Mouse (Mus musculus): ENCODE data around the gene Fam50b. TPM values are rescaled to one million over a fixed set of nuclear protein-coding genes. Genes with fewer than 3 reads are reported as not detected.
A peak's percentile ranks its signal among the peaks of the same experiment; 100 is the strongest.

Fam50b gene
- polyA plus RNA-seq, 1 experiment from 2014 or later: 0.12 TPM

GRCm38 (mm10) chr13:34762865-34763264, 28.2 kb downstream of the Fam50b start:
- Histone ChIP-seq H3K27ac (ENCODE audit: low read depth) (no peak overlapping the region), H3K27me3 (ENCODE audit: insufficient read depth, low read length) (no peaks in the 10 kb centered on the region), H3K4me2 (ENCODE audit: low read depth, low read length) (no peak overlapping the region), H3K4me3 (ENCODE audit: low read depth, low read length) (no peak overlapping the region), H3K4me1 (ENCODE audit: insufficient read depth) (peaks cover 2% of the 10 kb centered on the region; the same call in 1 of the 2 replicates), H3K9ac (replicated peaks) (no peak overlapping the region), H3K9me3 (ENCODE audit: low read length) (no peaks in the 10 kb centered on the region), H3K36me3 (replicated peaks; ENCODE audit: insufficient read depth, low read length) (no peaks in the 10 kb centered on the region)
- ATAC-seq (no peak), DNase-seq (no peak)
- TF ChIP-seq EP300 (IDR thresholded peaks at IDR 0.05; ENCODE audit: low read depth) (no peak), CTCF (IDR thresholded peaks at IDR 0.05; ENCODE audit: low read depth) (no peak)
- 43% methylated on average over 4 of the region's 4 CpGs for WGBS (ENCODE audit: insufficient replicate concordance)

DNA sequence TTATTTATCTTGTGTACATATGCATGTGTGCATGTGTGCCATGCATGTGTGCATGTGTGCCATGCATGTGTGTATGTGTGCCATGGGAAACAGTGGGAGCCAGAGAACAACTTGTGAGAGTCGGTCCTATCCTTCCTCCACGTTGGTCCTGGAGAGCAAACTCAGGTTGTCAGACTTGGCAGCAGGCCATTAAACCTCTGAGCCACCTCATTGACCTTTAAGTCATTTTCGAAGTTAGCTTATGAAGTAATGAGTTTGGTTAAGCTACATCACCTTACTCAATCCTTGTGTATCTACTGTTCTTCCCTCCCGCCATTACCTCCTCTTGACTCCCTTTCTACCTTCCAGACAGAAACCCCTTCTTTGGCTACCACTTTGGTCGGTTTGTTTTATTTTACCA, 30.6 kb downstream of the Fam50b start:
- TF ChIP-seq CTCF (IDR thresholded peaks at IDR 0.05; ENCODE audit: low read depth): no peak
- H3K4me2 ChIP-seq (ENCODE audit: low read depth, low read length): no peak overlapping the region
- no peaks in the 10 kb centered on the region for H3K36me3 ChIP-seq (replicated peaks; ENCODE audit: insufficient read depth, low read length)
- H3K27ac ChIP-seq (ENCODE audit: low read depth): no peak overlapping the region
- no peaks in the 10 kb centered on the region for H3K27me3 ChIP-seq (ENCODE audit: insufficient read depth, low read length)
- no peaks in the 10 kb centered on the region for H3K9me3 ChIP-seq (ENCODE audit: low read length)
- H3K4me3 ChIP-seq (ENCODE audit: low read depth, low read length): no peak overlapping the region
- DNase-seq (peak; percentile 57), ATAC-seq (peak; percentile 60; the same call in 1 of the 2 replicates)
- peaks cover 2% of the 10 kb centered on the region; the same call in 1 of the 2 replicates for H3K4me1 ChIP-seq (ENCODE audit: insufficient read depth)
- WGBS (ENCODE audit: insufficient replicate concordance): 63% methylated on average over 5 of the region's 5 CpGs
- H3K9ac ChIP-seq (replicated peaks): no peak overlapping the region

DNA sequence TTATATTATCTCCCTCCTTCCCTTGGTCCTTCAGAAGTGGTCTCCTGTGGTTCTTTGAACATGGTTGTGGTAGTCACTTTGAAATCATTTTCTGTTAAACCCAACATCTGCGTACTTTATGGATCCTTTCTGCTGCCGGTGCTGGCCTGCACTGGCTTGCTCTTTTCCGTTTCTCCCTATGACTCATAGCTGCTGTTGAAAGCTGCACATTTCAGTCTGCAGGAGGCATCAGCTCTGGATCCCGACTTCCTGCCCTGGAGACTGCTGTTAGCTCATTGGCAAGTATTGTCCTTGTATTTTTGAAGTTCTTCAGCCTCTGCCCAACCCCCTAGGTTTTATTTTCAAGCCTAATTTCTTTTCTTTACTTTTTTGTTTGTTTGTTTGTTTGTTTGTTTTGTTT, 31.9 kb downstream of the Fam50b start:
- Histone ChIP-seq H3K4me2 (ENCODE audit: low read depth, low read length) (no peak overlapping the region), H3K27me3 (ENCODE audit: insufficient read depth, low read length) (no peaks in the 10 kb centered on the region), H3K9ac (replicated peaks) (no peak overlapping the region), H3K4me1 (ENCODE audit: insufficient read depth) (0 out of 2 replicates have a peak, but pooled peaks cover 2% of the 10 kb centered on the region), H3K4me3 (ENCODE audit: low read depth, low read length) (no peak overlapping the region), H3K9me3 (ENCODE audit: low read length) (no peaks in the 10 kb centered on the region), H3K27ac (ENCODE audit: low read depth) (no peak overlapping the region), H3K36me3 (replicated peaks; ENCODE audit: insufficient read depth, low read length) (no peaks in the 10 kb centered on the region)
- no peak for ATAC-seq
- 37% methylated on average over 4 of the region's 4 CpGs for WGBS (ENCODE audit: insufficient replicate concordance)
- TF ChIP-seq CTCF (IDR thresholded peaks at IDR 0.05; ENCODE audit: low read depth): peak; percentile 17; the same call in 1 of the 2 replicates
- no peak for TF ChIP-seq EP300 (IDR thresholded peaks at IDR 0.05; ENCODE audit: low read depth)
- DNase-seq: no peak

DNA sequence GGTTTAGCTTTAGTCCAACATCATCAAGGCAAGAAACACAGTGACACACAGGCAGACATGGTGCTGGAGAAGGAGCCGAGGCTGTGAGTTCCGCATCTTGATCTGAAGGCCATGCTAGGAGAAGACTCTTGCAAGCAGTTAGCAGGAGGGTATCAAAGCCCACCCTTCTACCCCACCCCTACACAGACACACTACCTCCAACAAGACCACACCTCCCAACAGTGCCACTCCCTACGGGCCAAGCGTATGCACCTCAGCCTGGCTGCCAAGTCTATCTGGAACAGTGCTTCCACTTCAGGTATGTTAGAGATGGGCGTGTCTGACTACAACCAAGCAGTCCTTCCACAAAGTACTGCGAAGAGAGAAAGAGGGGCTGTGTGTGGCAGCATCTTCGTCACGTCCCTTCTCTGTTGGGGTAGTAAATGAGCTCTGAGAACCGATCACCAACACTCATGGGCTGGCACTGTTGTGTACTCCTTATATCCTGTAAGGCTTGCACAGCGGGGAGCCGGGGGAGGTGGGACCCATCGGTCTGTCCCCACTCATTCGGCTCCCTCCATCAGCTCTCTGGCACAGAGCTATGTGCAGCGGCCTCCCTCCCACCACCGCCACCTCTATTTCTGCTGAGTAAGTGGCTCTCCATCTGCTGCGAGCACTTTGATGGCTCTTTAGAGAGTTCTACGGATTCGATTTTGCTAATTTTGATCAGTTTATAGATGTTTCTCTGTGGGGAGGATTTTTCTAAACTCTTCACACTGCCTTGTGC, 33.1 kb downstream of the Fam50b start:
- no peaks in the 10 kb centered on the region for H3K27me3 ChIP-seq (ENCODE audit: insufficient read depth, low read length)
- 86% methylated on average over 18 of the region's 18 CpGs for WGBS (ENCODE audit: insufficient replicate concordance)
- H3K9ac ChIP-seq (replicated peaks): no peak overlapping the region
- no peaks in the 10 kb centered on the region for H3K36me3 ChIP-seq (replicated peaks; ENCODE audit: insufficient read depth, low read length)
- no peaks in the 10 kb centered on the region for H3K9me3 ChIP-seq (ENCODE audit: low read length)
- 0 out of 2 replicates have a peak, but pooled peaks cover 2% of the 10 kb centered on the region for H3K4me1 ChIP-seq (ENCODE audit: insufficient read depth)
- no peak overlapping the region for H3K4me2 ChIP-seq (ENCODE audit: low read depth, low read length)
- no peak overlapping the region for H3K27ac ChIP-seq (ENCODE audit: low read depth)
- H3K4me3 ChIP-seq (ENCODE audit: low read depth, low read length): no peak overlapping the region
- ATAC-seq: no peak
- TF ChIP-seq CTCF (IDR thresholded peaks at IDR 0.05; ENCODE audit: low read depth) (no peak), EP300 (IDR thresholded peaks at IDR 0.05; ENCODE audit: low read depth) (no peak)
- no peak for DNase-seq

GRCm38 (mm10) chr13:34776767-34777166, 42.1 kb downstream of the Fam50b start:
- Histone ChIP-seq H3K9me3 (ENCODE audit: low read length) (no peaks in the 10 kb centered on the region), H3K9ac (replicated peaks) (no peak overlapping the region), H3K27me3 (ENCODE audit: insufficient read depth, low read length) (no peaks in the 10 kb centered on the region), H3K4me3 (ENCODE audit: low read depth, low read length) (no peak overlapping the region), H3K36me3 (replicated peaks; ENCODE audit: insufficient read depth, low read length) (no peaks in the 10 kb centered on the region), H3K4me2 (ENCODE audit: low read depth, low read length) (no peak overlapping the region), H3K4me1 (ENCODE audit: insufficient read depth) (no peaks in the 10 kb centered on the region), H3K27ac (ENCODE audit: low read depth) (no peak overlapping the region)
- no peak for TF ChIP-seq EP300 (IDR thresholded peaks at IDR 0.05; ENCODE audit: low read depth)
- WGBS (ENCODE audit: insufficient replicate concordance): 81% methylated on average over 3 of the region's 3 CpGs
- no peak for DNase-seq
- no peak for ATAC-seq

GRCm38 (mm10) chr13:34780856-34781610, 46.4 kb downstream of the Fam50b start:
- DNase-seq: no peak
- no peak overlapping the region for H3K27ac ChIP-seq (ENCODE audit: low read depth)
- no peaks in the 10 kb centered on the region for H3K4me1 ChIP-seq (ENCODE audit: insufficient read depth)
- no peak overlapping the region for H3K4me3 ChIP-seq (ENCODE audit: low read depth, low read length)
- no peaks in the 10 kb centered on the region for H3K9me3 ChIP-seq (ENCODE audit: low read length)
- H3K36me3 ChIP-seq (replicated peaks; ENCODE audit: insufficient read depth, low read length): no peaks in the 10 kb centered on the region
- WGBS (ENCODE audit: insufficient replicate concordance): 65% methylated on average over 7 of the region's 7 CpGs
- no peaks in the 10 kb centered on the region for H3K27me3 ChIP-seq (ENCODE audit: insufficient read depth, low read length)
- TF ChIP-seq CTCF (IDR thresholded peaks at IDR 0.05; ENCODE audit: low read depth) (no peak), EP300 (IDR thresholded peaks at IDR 0.05; ENCODE audit: low read depth) (no peak)
- no peak overlapping the region for H3K9ac ChIP-seq (replicated peaks)
- no peak overlapping the region for H3K4me2 ChIP-seq (ENCODE audit: low read depth, low read length)
- no peak for ATAC-seq
